Mouse (Mus musculus) embryo, embryonic 10 days (tissue): ENCODE results near the gene Mvk.

Experiments
- DNase-seq: peaks from one replicate; pipeline ENCODE4 v3.0.0-alpha.2; 2015; ENCODE audit warnings: low spot score

Mvk gene

GRCm38 (mm10) chr5:114456995-114457605 lies 13.0 kb downstream of the Mvk start:
- no peak for DNase-seq

- DNase-seq, result peak; percentile 90
Observed at GRCm38 (mm10) chr5:114461238-114461637, 17.2 kb downstream of the Mvk start.

GRCm38 (mm10) chr5:114462067-114463040 lies 18.3 kb downstream of the Mvk start:
- DNase-seq, result no peak

- DNase-seq, result no peak
Observed at GRCm38 (mm10) chr5:114464561-114464960, 20.5 kb downstream of the Mvk start.

GRCm38 (mm10) chr5:114465641-114466040 lies 21.6 kb downstream of the Mvk start:
- DNase-seq, result peak; percentile 46

GRCm38 (mm10) chr5:114467019-114467418 lies 22.9 kb downstream of the Mvk start:
- peak; percentile 58 for DNase-seq

GRCm38 (mm10) chr5:114467430-114467829 lies 23.4 kb downstream of the Mvk start:
- peak; percentile 92 for DNase-seq

GRCm38 (mm10) chr5:114468007-114468406 lies 23.9 kb downstream of the Mvk start:
- DNase-seq, result no peak

GRCm38 (mm10) chr5:114470359-114470758 lies 26.3 kb downstream of the Mvk start:
- no peak for DNase-seq

- DNase-seq, result peak; percentile 44
Observed at GRCm38 (mm10) chr5:114474741-114475491, 30.8 kb downstream of the Mvk start.

GRCm38 (mm10) chr5:114478267-114478666 lies 34.2 kb downstream of the Mvk start:
- no peak for DNase-seq

- DNase-seq, result peak; percentile 59
Observed at GRCm38 (mm10) chr5:114482587-114483011, 38.5 kb downstream of the Mvk start.

GRCm38 (mm10) chr5:114485685-114486084 lies 41.6 kb downstream of the Mvk start:
- DNase-seq, result no peak

- no peak for DNase-seq
Observed at GRCm38 (mm10) chr5:114489570-114489969, 45.5 kb downstream of the Mvk start.

GRCm38 (mm10) chr5:114490241-114490640 lies 46.2 kb downstream of the Mvk start:
- no peak for DNase-seq

- no peak for DNase-seq
Observed at GRCm38 (mm10) chr5:114494761-114495160, 50.7 kb downstream of the Mvk start.

- DNase-seq, result no peak
Observed at GRCm38 (mm10) chr5:114501252-114501651, 57.2 kb downstream of the Mvk start.

- DNase-seq, result no peak
Observed at GRCm38 (mm10) chr5:114504826-114505225, 60.8 kb downstream of the Mvk start.

- no peak for DNase-seq
Observed at GRCm38 (mm10) chr5:114505260-114506085, 61.4 kb downstream of the Mvk start.

GRCm38 (mm10) chr5:114507394-114507793 lies 63.3 kb downstream of the Mvk start:
- DNase-seq, result peak; percentile 30

GRCm38 (mm10) chr5:114507964-114508363 lies 63.9 kb downstream of the Mvk start:
- no peak for DNase-seq
